Mouse (Mus musculus) midbrain, embryonic 16.5 days (tissue): Measurements from ENCODE around the gene Fam69a. TPM values are rescaled to one million over a fixed set of nuclear protein-coding genes. Genes with fewer than 3 reads are reported as not detected.
"Not testable (repeated sequence)": the region's sequence is repeated elsewhere in the genome, so short reads cannot be mapped to it uniquely, and the experiment has no call there.

Experiments used
- ATAC-seq: fragments of 200-750 bp; cut with Nextera tagmentation; 2 replicates; pipeline ENCODE4 v1.8.0; 2017; ENCODE audit warnings: moderate TSS enrichment
- H3K27ac ChIP-seq: fragments of 300-500 bp; sonication (generic); 2 replicates; pipeline ENCODE4 v1.5.1; 2014; ENCODE audit warnings: mild to moderate bottlenecking, low read length, mixed read lengths
- H3K27me3 ChIP-seq: fragments of 300-500 bp; sonication (generic); 2 replicates; pipeline ENCODE4 v1.6.1; 2014; ENCODE audit warnings: low read depth, low read length, mixed read lengths; ENCODE audit not compliant: control insufficient read depth, insufficient read depth
- H3K36me3 ChIP-seq: fragments of 300-500 bp; sonication (generic); 2 replicates; pipeline ENCODE4 v1.6.1; 2014; ENCODE audit warnings: mild to moderate bottlenecking, low read length, moderate library complexity, mixed read lengths; ENCODE audit not compliant: control insufficient read depth, insufficient read depth
- H3K4me1 ChIP-seq: fragments of 300-500 bp; sonication (generic); 2 replicates; pipeline ENCODE4 v1.6.1; 2014; ENCODE audit warnings: mild to moderate bottlenecking, low read length, mixed read lengths; ENCODE audit not compliant: control insufficient read depth, insufficient read depth
- H3K4me2 ChIP-seq: fragments of 300-500 bp; sonication (generic); 2 replicates; pipeline ENCODE4 v1.6.1; 2014; ENCODE audit warnings: mild to moderate bottlenecking, low read length, mixed read lengths
- H3K4me3 ChIP-seq: fragments of 300-500 bp; sonication (generic); 2 replicates; pipeline ENCODE4 v1.5.1; 2014; ENCODE audit warnings: low read depth, mild to moderate bottlenecking, low read length, moderate library complexity, mixed read lengths
- H3K9ac ChIP-seq: fragments of 300-500 bp; sonication (generic); 2 replicates; pipeline ENCODE4 v1.6.1; 2014; ENCODE audit warnings: low read depth, low read length, mixed read lengths
- H3K9me3 ChIP-seq: fragments of 300-500 bp; sonication (generic); replicated peaks from 2 replicates; pipeline ENCODE4 v1.6.1; 2014; ENCODE audit warnings: mild to moderate bottlenecking, low read length, mixed read lengths; ENCODE audit not compliant: control insufficient read depth, poor library complexity, severe bottlenecking
- WGBS: fragments of 180-500 bp; shearing (Covaris S2); extraction: QIAGEN DNeasy Blood & Tissue Kit; methylation state at CpG from one replicate; pipeline ENCODE4 v1.1.7; 2014; 5-methylcytosine and 5-hydroxymethylcytosine counted together
- polyA plus RNA-seq: library from polyadenylated mRNA; unstranded; fragments of >200 nt; fragmentation: Nextera tagmentation; extraction: Ambion mirVana; gene quantifications from 2 replicates; pipeline ENCODE4 v1.2.1, GENCODE M21; 2015

Fam69a gene
- polyA plus RNA-seq, 1 experiment from 2014 or later = 67.8 TPM

DNA sequence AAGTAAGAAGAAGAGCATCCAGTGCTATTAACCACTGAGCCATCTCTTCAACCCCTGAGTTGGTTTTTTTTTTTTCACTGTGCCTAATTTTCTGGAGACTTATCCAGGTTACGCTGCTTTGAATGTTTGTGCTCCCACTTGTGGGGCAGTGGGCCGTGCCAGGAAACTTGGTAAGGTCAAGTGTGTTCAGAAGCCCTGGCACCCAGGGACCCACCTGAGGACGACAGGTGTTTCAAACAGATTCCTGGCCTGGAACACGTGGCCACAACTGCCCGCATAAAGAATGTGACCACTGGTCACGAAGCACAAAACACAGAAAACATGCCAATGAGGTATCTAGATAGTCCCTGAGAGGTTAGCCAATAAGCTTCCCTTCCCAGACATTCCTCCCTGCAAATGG, 43.4 kb downstream of the Fam69a start:
- H3K4me3 ChIP-seq = no peak overlapping the region
- H3K4me1 ChIP-seq = no peaks in the 10 kb centered on the region; the same call in 1 of the 2 replicates
- H3K36me3 ChIP-seq = no peaks in the 10 kb centered on the region
- no peak overlapping the region for H3K4me2 ChIP-seq
- H3K27me3 ChIP-seq = no peaks in the 10 kb centered on the region
- 93% methylated on average over 6 of the region's 6 CpGs for WGBS
- no peak overlapping the region for H3K27ac ChIP-seq
- ATAC-seq = no peak
- no peak overlapping the region for H3K9ac ChIP-seq
- H3K9me3 ChIP-seq = no peaks in the 10 kb centered on the region

DNA sequence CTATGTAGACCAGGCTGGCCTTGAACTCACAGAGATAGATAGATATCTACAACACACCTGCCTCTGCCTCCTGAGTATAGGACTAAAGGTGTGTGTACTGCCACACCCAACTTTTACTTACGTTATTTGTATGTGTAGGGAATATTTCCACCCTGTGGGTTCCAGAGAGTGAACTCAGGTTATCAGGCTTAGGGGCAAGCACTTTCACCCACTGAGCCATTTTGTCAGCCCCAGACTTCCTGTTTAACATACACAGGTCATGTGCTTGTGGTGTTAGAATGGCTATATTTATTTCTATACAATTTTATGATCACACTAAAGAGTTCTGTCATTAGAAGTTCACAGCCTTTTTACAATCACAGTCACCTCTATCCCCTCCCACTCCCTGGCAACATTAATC, 43.9 kb downstream of the Fam69a start:
- no peak overlapping the region for H3K27ac ChIP-seq
- H3K4me2 ChIP-seq = no peak overlapping the region
- H3K4me3 ChIP-seq = no peak overlapping the region
- no peaks in the 10 kb centered on the region for H3K27me3 ChIP-seq
- no peaks in the 10 kb centered on the region; the same call in 1 of the 2 replicates for H3K4me1 ChIP-seq
- H3K36me3 ChIP-seq = no peaks in the 10 kb centered on the region
- 94% methylated on average over 1 of the region's 1 CpGs for WGBS
- no peaks in the 10 kb centered on the region for H3K9me3 ChIP-seq
- no peak overlapping the region for H3K9ac ChIP-seq
- no peak for ATAC-seq

- no peak for ATAC-seq
- no peak overlapping the region for H3K27ac ChIP-seq
- WGBS = 41% methylated on average over 6 of the region's 6 CpGs
Observed at GRCm38 (mm10) chr5:107941222-107941621, 45.7 kb downstream of the Fam69a start.

DNA sequence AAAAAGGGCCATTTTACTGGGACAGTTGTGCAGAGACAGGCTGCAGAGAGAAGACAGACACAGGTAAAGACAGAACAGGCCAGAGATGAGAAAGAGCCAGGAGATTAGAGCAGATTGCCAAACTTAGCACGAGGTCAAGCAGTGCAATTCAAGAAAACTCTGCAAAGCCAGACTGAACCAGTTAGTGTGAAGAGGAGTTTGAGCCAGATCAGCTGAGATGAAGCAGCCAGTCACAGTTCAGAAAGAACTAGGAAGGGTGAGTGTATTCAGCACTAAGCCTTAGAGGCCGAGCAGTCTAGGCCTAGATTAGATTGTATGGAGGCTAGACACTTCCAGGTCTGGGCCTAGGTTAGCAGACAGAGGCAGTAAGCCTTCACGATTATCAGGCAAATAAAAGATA, 47.2 kb downstream of the Fam69a start:
- H3K27me3 ChIP-seq = no peaks in the 10 kb centered on the region
- no peak for ATAC-seq

More at GRCm38 (mm10) chr5:107941222-107941621, 45.7 kb downstream of the Fam69a start:
- H3K4me1 ChIP-seq = no peaks in the 10 kb centered on the region
- H3K4me3 ChIP-seq = no peak overlapping the region
- no peak overlapping the region for H3K4me2 ChIP-seq
- H3K27me3 ChIP-seq = no peaks in the 10 kb centered on the region
- H3K9ac ChIP-seq = no peak overlapping the region
- no peaks in the 10 kb centered on the region for H3K9me3 ChIP-seq
- no peaks in the 10 kb centered on the region for H3K36me3 ChIP-seq

DNA sequence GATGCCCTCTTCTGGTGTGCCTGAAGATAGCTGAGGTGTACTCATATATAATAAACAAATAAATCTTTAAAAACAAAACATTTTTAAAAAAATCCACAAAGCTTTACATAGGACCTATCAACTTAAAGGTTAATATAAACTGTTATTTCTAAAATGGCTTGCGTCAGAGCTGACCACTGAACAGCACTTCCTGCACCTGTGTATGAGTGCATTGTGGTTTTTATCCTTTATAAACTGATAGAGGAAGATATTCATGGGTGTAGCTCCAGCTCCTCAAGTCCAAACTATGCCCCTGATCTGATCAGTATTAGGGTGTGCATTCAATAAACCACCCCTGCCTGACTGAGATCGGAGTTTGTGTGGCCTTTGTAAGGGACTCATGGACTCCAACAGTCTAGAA, 48.0 kb downstream of the Fam69a start:
- Histone ChIP-seq H3K4me1 (no peaks in the 10 kb centered on the region), H3K4me3 (no peak overlapping the region), H3K4me2 (no peak overlapping the region), H3K27me3 (no peaks in the 10 kb centered on the region), H3K9me3 (no peaks in the 10 kb centered on the region), H3K36me3 (no peaks in the 10 kb centered on the region), H3K9ac (no peak overlapping the region), H3K27ac (no peak overlapping the region)
- no peak for ATAC-seq
- 94% methylated on average over 2 of the region's 2 CpGs for WGBS

More for the DNA sequence above, 47.2 kb downstream of the Fam69a start:
- Histone ChIP-seq H3K36me3 (no peaks in the 10 kb centered on the region), H3K27ac (no peak overlapping the region), H3K4me2 (no peak overlapping the region), H3K4me3 (no peak overlapping the region), H3K4me1 (no peaks in the 10 kb centered on the region), H3K9me3 (no peaks in the 10 kb centered on the region), H3K9ac (no peak overlapping the region)
- WGBS = 78% methylated on average over 3 of the region's 3 CpGs

- H3K4me1 ChIP-seq, ATAC-seq, H3K9ac ChIP-seq, H3K27ac ChIP-seq, H3K9me3 ChIP-seq, H3K4me3 ChIP-seq, H3K36me3 ChIP-seq, H3K27me3 ChIP-seq, H3K4me2 ChIP-seq: not testable (repeated sequence)
- 63% methylated on average over 1 of the region's 1 CpGs for WGBS
Observed at GRCm38 (mm10) chr5:107938483-107938882, 48.4 kb downstream of the Fam69a start.

- WGBS = 88% methylated on average over 10 of the region's 10 CpGs
- H3K36me3 ChIP-seq = no peaks in the 10 kb centered on the region
- no peak overlapping the region for H3K9ac ChIP-seq
- H3K27me3 ChIP-seq = no peaks in the 10 kb centered on the region
- no peaks in the 10 kb centered on the region for H3K9me3 ChIP-seq
- ATAC-seq = no peak
- no peak overlapping the region for H3K27ac ChIP-seq
- no peak overlapping the region for H3K4me3 ChIP-seq
- no peak overlapping the region for H3K4me2 ChIP-seq
- H3K4me1 ChIP-seq = peaks cover 5% of the 10 kb centered on the region
Observed at GRCm38 (mm10) chr5:107936625-107937389, 50.1 kb downstream of the Fam69a start.

GRCm38 (mm10) chr5:107934770-107935543, 51.9 kb downstream of the Fam69a start:
- WGBS = 91% methylated on average over 10 of the region's 10 CpGs
- H3K4me3 ChIP-seq = no peak overlapping the region
- H3K4me1 ChIP-seq = peaks cover 5% of the 10 kb centered on the region
- no peak for ATAC-seq
- no peaks in the 10 kb centered on the region for H3K9me3 ChIP-seq
- no peak overlapping the region for H3K4me2 ChIP-seq
- no peaks in the 10 kb centered on the region for H3K27me3 ChIP-seq
- H3K36me3 ChIP-seq = no peaks in the 10 kb centered on the region
- H3K9ac ChIP-seq = no peak overlapping the region
- no peak overlapping the region for H3K27ac ChIP-seq
